Mouse (Mus musculus) CH12.LX (cell line): ENCODE results near the gene Cactin. TPM values are rescaled to one million over a fixed set of nuclear protein-coding genes. Genes with fewer than 3 reads are reported as not detected.

Experiments used
- DNase-seq: peaks from one replicate; pipeline ENCODE4 v3.0.0-alpha.2; 2013; ENCODE audit errors: extremely low read depth
- H3K27ac ChIP-seq: 2 replicates; pipeline ENCODE4 v1.5.1; 2012; ENCODE audit warnings: low read depth, mild to moderate bottlenecking, control low read depth, moderate library complexity; ENCODE audit not compliant: insufficient read depth
- H3K27me3 ChIP-seq: replicated peaks from 2 replicates; pipeline ENCODE3; 2012; ENCODE audit warnings: inconsistent platforms
- H3K36me3 ChIP-seq, 2 experiments: replicated peaks in 1 of 2; 2 replicates each; pipeline versions ENCODE3 to v1.6.1; 2012; ENCODE audit warnings: inconsistent platforms in 1 of 2, low read length in 1 of 2, mild to moderate bottlenecking in 1 of 2, mixed read lengths in 1 of 2, moderate library complexity in 1 of 2; ENCODE audit not compliant: control insufficient read depth in 1 of 2, insufficient read depth in 1 of 2
- H3K4me1 ChIP-seq, 2 experiments: 2 replicates each; pipeline ENCODE4 v1.6.1; 2012; ENCODE audit warnings: inconsistent platforms in 1 of 2, moderate library complexity in 1 of 2; ENCODE audit not compliant: insufficient read depth in 2 of 2, control insufficient read depth in 1 of 2
- H3K4me2 ChIP-seq: 2 replicates; pipeline ENCODE4 v1.6.1; 2012; ENCODE audit warnings: low read depth, mild to moderate bottlenecking, control low read depth; ENCODE audit not compliant: poor library complexity, insufficient read depth, severe bottlenecking
- H3K4me3 ChIP-seq, 3 experiments: fragments of 150-350 bp in 1 of 3; sonication (generic) in 1 of 3; replicated peaks in 1 of 3; 2 replicates each; pipeline versions ENCODE3 to v1.5.1; 2011 to 2012; ENCODE audit warnings: low read depth in 2 of 3, low read length in 2 of 3, mild to moderate bottlenecking in 2 of 3, moderate library complexity in 2 of 3, control low read depth in 1 of 3, improper control_type of control experiment in 1 of 3, inconsistent platforms in 1 of 3, mixed read lengths in 1 of 3; ENCODE audit not compliant: poor library complexity in 1 of 3
- H3K79me2 ChIP-seq: replicated peaks from 2 replicates; pipeline ENCODE4 v1.6.1; 2012; ENCODE audit warnings: mild to moderate bottlenecking, moderate library complexity; ENCODE audit not compliant: control insufficient read depth, poor library complexity, insufficient read depth, severe bottlenecking; ENCODE audit errors: extremely low read depth
- H3K9ac ChIP-seq: 2 replicates; pipeline ENCODE4 v1.6.1; 2012; ENCODE audit warnings: low read depth, mild to moderate bottlenecking, control low read depth, moderate library complexity; ENCODE audit not compliant: insufficient read depth
- H3K9me3 ChIP-seq: replicated peaks from 2 replicates; pipeline ENCODE3; 2012; ENCODE audit warnings: low read length, inconsistent platforms, mixed read lengths
- BHLHE40 ChIP-seq: IDR thresholded peaks from 2 replicates; pipeline ENCODE4 v1.6.1; 2011; ENCODE audit warnings: mild to moderate bottlenecking, low read depth, low read length, improper control_type of control experiment
- CHD1 ChIP-seq: IDR thresholded peaks from 2 replicates; pipeline ENCODE4 v1.6.1; 2012; ENCODE audit warnings: low read depth, low read length, improper control_type of control experiment, inconsistent platforms
- CHD2 ChIP-seq: IDR thresholded peaks from 2 replicates; pipeline ENCODE4 v1.6.1; 2011; ENCODE audit warnings: low read length, improper control_type of control experiment
- CTCF ChIP-seq, 2 experiments: IDR thresholded peaks in 1 of 2; conservative IDR thresholded peaks in 1 of 2; 2 replicates each; pipeline ENCODE4 v1.5.1; 2011 to 2012; ENCODE audit warnings: low read depth in 2 of 2, low read length in 2 of 2, improper control_type of control experiment in 1 of 2, inconsistent platforms in 1 of 2, mild to moderate bottlenecking in 1 of 2, moderate library complexity in 1 of 2
- EP300 ChIP-seq: IDR thresholded peaks from 2 replicates; pipeline ENCODE4 v1.6.1; 2011; ENCODE audit warnings: low read length, improper control_type of control experiment
- ETS1 ChIP-seq: conservative IDR thresholded peaks from 2 replicates; pipeline ENCODE4 v1.6.1; 2012; ENCODE audit warnings: low read depth, mild to moderate bottlenecking, inconsistent platforms, low read length, improper control_type of control experiment, moderate library complexity
- GABPA ChIP-seq: IDR thresholded peaks from 2 replicates; pipeline ENCODE4 v1.6.1; 2012; ENCODE audit warnings: low read depth, low read length, improper control_type of control experiment, inconsistent platforms; ENCODE audit not compliant: insufficient replicate concordance
- JUN ChIP-seq: IDR thresholded peaks from 2 replicates; pipeline ENCODE4 v1.6.1; 2011; ENCODE audit warnings: low read depth, mild to moderate bottlenecking, low read length, improper control_type of control experiment, moderate library complexity; ENCODE audit not compliant: insufficient read depth
- JUND ChIP-seq: conservative IDR thresholded peaks from 2 replicates; pipeline ENCODE4 v1.6.1; 2011; ENCODE audit warnings: low read depth, low read length, improper control_type of control experiment
- KAT2A ChIP-seq: IDR thresholded peaks from 2 replicates; pipeline ENCODE4 v1.6.1; 2012; ENCODE audit warnings: low read length, improper control_type of control experiment, inconsistent platforms; ENCODE audit not compliant: insufficient replicate concordance
- MAFK ChIP-seq: IDR thresholded peaks from 2 replicates; pipeline ENCODE4 v1.6.1; 2011; ENCODE audit warnings: low read length, improper control_type of control experiment; ENCODE audit not compliant: insufficient replicate concordance
- MXI1 ChIP-seq: IDR thresholded peaks from 2 replicates; pipeline ENCODE4 v1.6.1; 2011; ENCODE audit warnings: mild to moderate bottlenecking, low read depth, low read length, improper control_type of control experiment
- POLR2A ChIP-seq: IDR thresholded peaks from 2 replicates; pipeline ENCODE4 v1.6.1; 2011; ENCODE audit warnings: low read depth, mild to moderate bottlenecking, improper control_type of control experiment, low read length
- RAD21 ChIP-seq: IDR thresholded peaks from 2 replicates; pipeline ENCODE4 v1.6.1; 2011; ENCODE audit warnings: low read depth, mild to moderate bottlenecking, low read length, improper control_type of control experiment, moderate library complexity
- RCOR1 ChIP-seq: conservative IDR thresholded peaks from 2 replicates; pipeline ENCODE4 v1.6.1; 2012; ENCODE audit warnings: low read depth, mild to moderate bottlenecking, inconsistent platforms, low read length, improper control_type of control experiment
- SIN3A ChIP-seq: IDR thresholded peaks from 2 replicates; pipeline ENCODE4 v1.6.1; 2012; ENCODE audit warnings: low read length, improper control_type of control experiment, inconsistent platforms
- SMC3 ChIP-seq: IDR thresholded peaks from 2 replicates; pipeline ENCODE4 v1.6.1; 2011; ENCODE audit warnings: low read depth, low read length, improper control_type of control experiment
- TBP ChIP-seq: conservative IDR thresholded peaks from 2 replicates; pipeline ENCODE4 v1.6.1; 2011; ENCODE audit warnings: low read depth, low read length, improper control_type of control experiment
- USF1 ChIP-seq: IDR thresholded peaks from 2 replicates; pipeline ENCODE4 v1.6.1; 2014; ENCODE audit warnings: low read depth, mild to moderate bottlenecking, inconsistent platforms, low read length, improper control_type of control experiment
- ZKSCAN1 ChIP-seq: IDR thresholded peaks from 2 replicates; pipeline ENCODE4 v1.6.1; 2012; ENCODE audit warnings: low read depth, inconsistent platforms, low read length, improper control_type of control experiment, borderline replicate concordance
- dilution Hi-C: fragments of 300-500 bp; cut with MboI; formaldehyde crosslinking; loops from 2 replicates; pipeline ENCODE4 v1.14.3; 2020; ENCODE audit warnings: low sequenced_read_pairs; ENCODE audit not compliant: extremely low pct_unique_long_range_greater_than_20kb, extremely low pct_ligation_motif_present
- in situ Hi-C: fragments of 300-500 bp; cut with MboI; formaldehyde crosslinking; loops from 3 replicates; pipeline ENCODE4 v1.14.3; 2019; ENCODE audit warnings: low sequenced_read_pairs, low pct_ligation_motif_present, low pct_unique_long_range_greater_than_20kb, mixed read lengths
- polyA plus RNA-seq: library from polyadenylated mRNA; unstranded; fragments of >175 nt; gene quantifications from 2 replicates; pipeline ENCODE4 v1.2.1, GENCODE M21; 2012; ENCODE audit warnings: low read depth; ENCODE audit not compliant: insufficient read length
- total RNA-seq, 2 experiments: library from RNA; depleted of rRNA; stranded (reverse); fragments of 300-350 nt in 1 of 2; fragments of >200 nt in 1 of 2; gene quantifications; 2 replicates each; pipeline ENCODE4 v1.2.3; 2012 to 2014

The Cactin gene
- total and polyA plus RNA-seq, 3 experiments: 21.4 to 39.3 (median 34.6) TPM

GRCm38 (mm10) chr10:81286586-81286985 is 34.3 kb upstream of the Cactin start:
- H3K4me2 ChIP-seq: 0 out of 2 replicates have a peak overlapping the region, but pooled peaks have one; percentile 76
- TF ChIP-seq ETS1: no peak
- no peak for TF ChIP-seq JUND
- TF ChIP-seq ZKSCAN1: no peak
- TF ChIP-seq MAFK: no peak
- TF ChIP-seq SIN3A: no peak
- TF ChIP-seq EP300: no peak
- no peak for TF ChIP-seq GABPA
- no peak for TF ChIP-seq POLR2A
- no peak for TF ChIP-seq BHLHE40
- no peak for TF ChIP-seq KAT2A
- TF ChIP-seq CHD2: no peak
- TF ChIP-seq CHD1: no peak
- TF ChIP-seq MXI1: no peak
- no peak for TF ChIP-seq TBP
- no peak for TF ChIP-seq USF1
- no peak for TF ChIP-seq RCOR1

GRCm38 (mm10) chr10:81287513-81288157 is 33.3 kb upstream of the Cactin start:
- Histone ChIP-seq H3K4me1 (peaks cover 9 to 55% of the 10 kb centered on the region in 2 experiments; a peak in 3 of 4 replicates), H3K4me3 (no peak overlapping the region), H3K36me3 (no peaks in the 10 kb centered on the region), H3K27me3 (peaks cover 28% of the 10 kb centered on the region), H3K9ac (no peak overlapping the region), H3K79me2 (no peaks in the 10 kb centered on the region), H3K9me3 (no peaks in the 10 kb centered on the region), H3K27ac (no peak overlapping the region), H3K4me2 (no peak overlapping the region)
- in situ Hi-C loops (loop anchor here (5.0 kb wide), 1 partner anchor 90 kb away; no protein-coding TSS in a partner anchor), dilution Hi-C loops (no loop called here)
- DNase-seq: peak; percentile 74
- TF ChIP-seq JUN (no peak), RAD21 (peak; percentile 66), CTCF (conservative IDR thresholded peaks at IDR 0.05 in 1 of 2, IDR thresholded peaks at IDR 0.05 in 1 of 2; ENCODE audit: low read depth in 2 of 2, low read length in 2 of 2) (peak; percentile 85 to 100), SMC3 (peak; percentile 75)

More at GRCm38 (mm10) chr10:81286586-81286985, 34.3 kb upstream of the Cactin start:
- Histone ChIP-seq H3K79me2 (no peaks in the 10 kb centered on the region), H3K9me3 (peaks cover under 1% of the 10 kb centered on the region), H3K27ac (no peak overlapping the region), H3K4me3 (no peak overlapping the region), H3K9ac (no peak overlapping the region), H3K4me1 (peaks cover 9 to 46% of the 10 kb centered on the region in 2 experiments; a peak in 3 of 4 replicates), H3K27me3 (peaks cover 32% of the 10 kb centered on the region), H3K36me3 (no peaks in the 10 kb centered on the region)
- dilution Hi-C loops: no loop called here
- no peak for DNase-seq
- in situ Hi-C loops: loop anchor here (5.0 kb wide), 1 partner anchor 89 kb away; no protein-coding TSS in a partner anchor
